Mouse (Mus musculus): ENCODE data around the gene Tenm4. TPM values are rescaled to one million over a fixed set of nuclear protein-coding genes. Genes with fewer than 3 reads are reported as not detected.

Tenm4 gene
- polyA plus RNA-seq, 1 experiment from 2014 or later, result 49.7 TPM

MicroRNAs encoded within 50 kb of the gene (microRNA counts, 519-probe panel; counts per million panel counts)
- microRNA mmu-miR-708, result 2,322 counts per million, percentile 52 among the panel's probes with 10 or more counts

Small RNAs within 50 kb of the gene (microRNA-seq; reads per million reads assigned to microRNA genes)
- gene Mir6394 (not detected), gene Mir708 (1,527 reads per million, percentile 82 among the genes with 10 or more reads in this experiment)

Data from neural tube, embryonic 15.5 days (tissue).